Mouse (Mus musculus) hindbrain, embryonic 16.5 days (tissue): ENCODE measurements around the gene Grm3. TPM values are rescaled to one million over a fixed set of nuclear protein-coding genes. Genes with fewer than 3 reads are reported as not detected.
A peak's percentile ranks its signal among the peaks of the same experiment; 100 is the strongest.

Source experiments
- ATAC-seq: fragments of 200-750 bp; cut with Nextera tagmentation; 2 replicates; pipeline ENCODE4 v1.8.0; 2017; ENCODE audit warnings: moderate TSS enrichment, moderate library complexity
- H3K27ac ChIP-seq: fragments of 300-500 bp; sonication (generic); 2 replicates; pipeline ENCODE4 v1.5.1; 2014; ENCODE audit warnings: low read depth, mild to moderate bottlenecking, control low read depth, low read length, moderate library complexity
- H3K27me3 ChIP-seq: fragments of 300-500 bp; sonication (generic); replicated peaks from 2 replicates; pipeline ENCODE4 v1.6.1; 2014; ENCODE audit warnings: low read length; ENCODE audit not compliant: control insufficient read depth, insufficient read depth
- H3K36me3 ChIP-seq: fragments of 300-500 bp; sonication (generic); 2 replicates; pipeline ENCODE4 v1.6.1; 2014; ENCODE audit warnings: mild to moderate bottlenecking, low read length, moderate library complexity, mixed read lengths; ENCODE audit not compliant: control insufficient read depth, insufficient read depth
- H3K4me1 ChIP-seq: fragments of 300-500 bp; sonication (generic); 2 replicates; pipeline ENCODE4 v1.6.1; 2014; ENCODE audit warnings: low read depth, low read length; ENCODE audit not compliant: control insufficient read depth, insufficient read depth
- H3K4me2 ChIP-seq: fragments of 300-500 bp; sonication (generic); 2 replicates; pipeline ENCODE4 v1.6.1; 2014; ENCODE audit warnings: mild to moderate bottlenecking, low read length, control low read depth, moderate library complexity
- H3K4me3 ChIP-seq: fragments of 300-500 bp; sonication (generic); 2 replicates; pipeline ENCODE4 v1.5.1; 2014; ENCODE audit warnings: mild to moderate bottlenecking, low read length, control low read depth, moderate library complexity
- H3K9ac ChIP-seq: fragments of 300-500 bp; sonication (generic); 2 replicates; pipeline ENCODE4 v1.6.1; 2014; ENCODE audit warnings: low read depth, mild to moderate bottlenecking, control low read depth, low read length, moderate library complexity
- H3K9me3 ChIP-seq: fragments of 300-500 bp; sonication (generic); 2 replicates; pipeline ENCODE4 v1.6.1; 2014; ENCODE audit warnings: mild to moderate bottlenecking, low read length, moderate library complexity; ENCODE audit not compliant: control insufficient read depth
- WGBS: fragments of 180-500 bp; shearing (Covaris S2); extraction: QIAGEN DNeasy Blood & Tissue Kit; methylation state at CpG from one replicate; pipeline ENCODE4 v1.1.7; 2014; 5-methylcytosine and 5-hydroxymethylcytosine counted together
- polyA plus RNA-seq: library from polyadenylated mRNA; unstranded; fragments of >200 nt; fragmentation: Nextera tagmentation; extraction: Ambion mirVana; gene quantifications from 2 replicates; pipeline ENCODE4 v1.2.1, GENCODE M21; 2015

Grm3 gene
- polyA plus RNA-seq, 1 experiment from 2014 or later = 97.5 TPM

GRCm38 (mm10) chr5:9661870-9662589 is 62.9 kb downstream of the Grm3 start:
- ATAC-seq = peak; percentile 90
- H3K4me3 ChIP-seq = no peak overlapping the region
- H3K27ac ChIP-seq = peak overlapping the region; percentile 5; the same call in 1 of the 2 replicates
- H3K9ac ChIP-seq = no peak overlapping the region
- H3K4me1 ChIP-seq = peaks cover 3% of the 10 kb centered on the region; the same call in 1 of the 2 replicates
- H3K9me3 ChIP-seq = no peaks in the 10 kb centered on the region
- H3K4me2 ChIP-seq = peak overlapping the region; percentile 21
- H3K27me3 ChIP-seq = no peaks in the 10 kb centered on the region
- 39% methylated on average over 9 of the region's 9 CpGs for WGBS
- H3K36me3 ChIP-seq = no peaks in the 10 kb centered on the region

GRCm38 (mm10) chr5:9638612-9639011 is 86.4 kb downstream of the Grm3 start:
- no peaks in the 10 kb centered on the region for H3K36me3 ChIP-seq
- no peak overlapping the region for H3K27ac ChIP-seq
- no peaks in the 10 kb centered on the region for H3K27me3 ChIP-seq
- H3K4me2 ChIP-seq = no peak overlapping the region
- ATAC-seq = no peak
- no peaks in the 10 kb centered on the region for H3K9me3 ChIP-seq
- no peak overlapping the region for H3K9ac ChIP-seq
- H3K4me3 ChIP-seq = no peak overlapping the region
- WGBS = 90% methylated on average over 2 of the region's 2 CpGs
- H3K4me1 ChIP-seq = no peaks in the 10 kb centered on the region

DNA sequence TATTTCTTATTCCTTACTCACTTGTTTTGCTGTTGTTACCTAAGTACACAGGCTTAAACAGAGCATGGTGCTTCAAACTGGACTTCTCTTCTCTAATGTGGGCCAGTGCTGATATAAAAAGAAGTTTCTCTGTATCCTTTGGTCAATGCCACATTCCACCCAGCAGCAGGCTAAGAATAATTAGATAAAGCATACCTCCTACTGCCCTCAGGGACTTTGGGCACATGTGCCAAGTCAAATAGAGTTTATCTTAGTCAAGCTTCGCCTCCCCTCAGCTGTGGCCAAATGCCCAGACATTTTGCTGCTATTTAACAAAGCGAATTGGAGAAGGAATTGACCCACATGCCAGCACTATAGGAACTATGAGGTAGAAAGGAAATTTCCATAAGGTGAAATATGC is 97.8 kb downstream of the Grm3 start:
- H3K4me1 ChIP-seq = peaks cover 4% of the 10 kb centered on the region
- no peaks in the 10 kb centered on the region for H3K27me3 ChIP-seq
- WGBS = 46% methylated on average over 2 of the region's 2 CpGs
- H3K9me3 ChIP-seq = no peaks in the 10 kb centered on the region
- ATAC-seq = peak; percentile 44; the same call in 1 of the 2 replicates
- H3K4me3 ChIP-seq = no peak overlapping the region
- H3K36me3 ChIP-seq = no peaks in the 10 kb centered on the region
- no peak overlapping the region for H3K27ac ChIP-seq
- H3K9ac ChIP-seq = no peak overlapping the region
- H3K4me2 ChIP-seq = no peak overlapping the region

- Histone ChIP-seq H3K36me3 (no peaks in the 10 kb centered on the region), H3K27me3 (no peaks in the 10 kb centered on the region), H3K4me2 (no peak overlapping the region), H3K27ac (no peak overlapping the region), H3K4me3 (no peak overlapping the region), H3K9me3 (no peaks in the 10 kb centered on the region), H3K4me1 (peaks cover 5% of the 10 kb centered on the region), H3K9ac (no peak overlapping the region)
- no peak for ATAC-seq
- WGBS = 80% methylated on average over 4 of the region's 4 CpGs
These were observed 100.6 kb downstream of the Grm3 start for GRCm38 (mm10) chr5:9624396-9624795.

- Histone ChIP-seq H3K4me3 (no peak overlapping the region), H3K4me1 (peaks cover 5% of the 10 kb centered on the region), H3K36me3 (no peaks in the 10 kb centered on the region), H3K27me3 (no peaks in the 10 kb centered on the region), H3K4me2 (peak overlapping the region; percentile 8; the same call in 1 of the 2 replicates), H3K27ac (no peak overlapping the region), H3K9ac (no peak overlapping the region), H3K9me3 (no peaks in the 10 kb centered on the region)
- 4% methylated on average over 4 of the region's 4 CpGs for WGBS
- peak; percentile 94 for ATAC-seq
These were observed 101.9 kb downstream of the Grm3 start for GRCm38 (mm10) chr5:9623095-9623459.

GRCm38 (mm10) chr5:9622264-9623094 is 102.5 kb downstream of the Grm3 start:
- no peak overlapping the region for H3K4me3 ChIP-seq
- H3K27me3 ChIP-seq = no peaks in the 10 kb centered on the region
- H3K9me3 ChIP-seq = no peaks in the 10 kb centered on the region
- no peaks in the 10 kb centered on the region for H3K36me3 ChIP-seq
- no peak overlapping the region for H3K4me2 ChIP-seq
- H3K4me1 ChIP-seq = peaks cover 5% of the 10 kb centered on the region
- H3K9ac ChIP-seq = no peak overlapping the region
- H3K27ac ChIP-seq = no peak overlapping the region
- 52% methylated on average over 4 of the region's 4 CpGs for WGBS
- ATAC-seq = peak; percentile 76

DNA sequence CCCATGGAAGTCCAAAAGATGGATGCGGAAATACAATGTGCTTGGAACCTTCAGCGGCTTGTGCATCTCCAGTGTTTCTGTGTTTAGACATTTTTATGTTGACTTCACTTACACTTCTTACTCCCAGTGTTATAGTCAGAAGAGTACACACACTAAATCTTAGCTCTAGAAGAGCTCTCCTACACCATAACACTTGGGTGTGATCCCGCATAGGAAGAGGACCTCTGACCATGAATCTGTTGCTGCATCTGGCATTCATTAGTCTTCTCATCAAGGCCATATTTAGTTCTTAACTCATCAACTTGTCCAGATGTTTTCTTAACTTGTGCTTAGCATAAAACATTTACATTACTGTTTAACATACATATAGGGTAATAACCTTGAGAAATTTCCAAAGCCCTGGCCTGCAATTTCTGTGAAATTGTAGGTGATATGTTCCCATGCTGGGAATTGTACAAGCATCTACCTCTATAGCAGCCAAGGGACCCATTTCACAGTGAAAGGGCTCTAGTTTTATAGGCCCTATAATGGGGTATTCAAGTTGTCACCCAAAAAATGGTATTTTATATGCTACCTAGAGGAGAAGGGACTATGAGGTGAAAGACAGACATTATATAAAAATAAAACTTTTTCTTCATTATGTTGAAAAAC is 103.4 kb downstream of the Grm3 start:
- Histone ChIP-seq H3K9ac (no peak overlapping the region), H3K9me3 (no peaks in the 10 kb centered on the region), H3K27ac (no peak overlapping the region), H3K4me3 (no peak overlapping the region), H3K4me1 (peaks cover 5% of the 10 kb centered on the region), H3K27me3 (no peaks in the 10 kb centered on the region), H3K4me2 (no peak overlapping the region), H3K36me3 (no peaks in the 10 kb centered on the region)
- 91% methylated on average over 3 of the region's 3 CpGs for WGBS
- no peak for ATAC-seq

DNA sequence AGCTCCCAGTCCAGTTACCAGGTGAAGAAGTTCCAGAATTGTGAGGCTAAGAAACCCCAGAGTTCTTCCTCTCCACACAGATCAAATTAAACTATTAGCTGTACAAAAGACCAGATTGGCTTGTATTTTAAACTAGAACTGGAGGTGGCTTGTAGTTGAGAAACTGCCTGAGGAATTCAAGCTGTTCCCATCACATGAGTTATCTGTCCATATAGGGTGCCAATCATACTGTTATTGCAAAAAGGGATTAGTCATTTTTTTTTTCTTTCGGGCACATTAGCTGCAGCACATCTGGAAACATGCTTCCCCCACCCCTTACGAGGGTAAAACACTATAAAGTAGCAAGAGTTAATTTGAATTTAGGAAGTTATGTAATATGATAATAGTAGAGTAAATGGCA is 145.9 kb downstream of the Grm3 start:
- no peaks in the 10 kb centered on the region for H3K36me3 ChIP-seq
- H3K4me2 ChIP-seq = no peak overlapping the region
- no peak overlapping the region for H3K27ac ChIP-seq
- no peaks in the 10 kb centered on the region for H3K4me1 ChIP-seq
- no peaks in the 10 kb centered on the region for H3K9me3 ChIP-seq
- no peak for ATAC-seq
- no peaks in the 10 kb centered on the region for H3K27me3 ChIP-seq
- H3K9ac ChIP-seq = no peak overlapping the region
- no peak overlapping the region for H3K4me3 ChIP-seq
- 78% methylated on average over 2 of the region's 2 CpGs for WGBS

DNA sequence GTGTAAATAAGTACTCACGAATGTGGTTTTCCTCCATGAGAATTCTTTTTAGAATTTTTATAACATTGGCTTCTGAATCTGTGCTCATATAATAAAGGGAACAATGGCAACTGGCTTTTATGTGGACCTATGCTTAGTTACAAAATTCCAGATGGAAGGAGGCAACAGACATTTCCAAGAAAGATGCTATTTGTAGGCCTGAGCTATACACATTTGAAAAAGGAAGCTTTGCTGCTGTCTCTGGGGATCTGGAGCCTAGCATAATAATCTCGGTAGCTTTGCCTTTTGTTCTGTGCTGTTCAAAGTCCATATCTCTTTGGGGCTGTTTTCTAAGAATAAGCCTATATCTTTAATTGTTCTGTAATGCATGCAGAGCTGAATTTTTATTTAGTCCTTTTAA is 146.4 kb downstream of the Grm3 start:
- H3K4me3 ChIP-seq = no peak overlapping the region
- no peak overlapping the region for H3K9ac ChIP-seq
- no peak for ATAC-seq
- H3K27me3 ChIP-seq = no peaks in the 10 kb centered on the region
- H3K9me3 ChIP-seq = no peaks in the 10 kb centered on the region
- WGBS = 70% methylated on average over 2 of the region's 2 CpGs
- no peaks in the 10 kb centered on the region for H3K36me3 ChIP-seq
- H3K27ac ChIP-seq = no peak overlapping the region
- no peaks in the 10 kb centered on the region for H3K4me1 ChIP-seq
- H3K4me2 ChIP-seq = no peak overlapping the region
